Mouse (Mus musculus) spleen, adult 18-20 months (tissue): ENCODE results near the gene Btg1.

ENCODE experiments used
- DNase-seq, 2 experiments: peaks; one replicate each; pipeline ENCODE4 v3.0.0; 2022; ENCODE audit warnings: mixed read lengths in 2 of 2

The Btg1 gene

GRCm38 (mm10) chr10:96632271-96633144, 15.7 kb downstream of the Btg1 start:
- no peak for DNase-seq

- no peak for DNase-seq
Observed at GRCm38 (mm10) chr10:96633145-96633516, 16.3 kb downstream of the Btg1 start.

- DNase-seq: no peak
Observed at GRCm38 (mm10) chr10:96635472-96635871, 18.7 kb downstream of the Btg1 start.

DNA sequence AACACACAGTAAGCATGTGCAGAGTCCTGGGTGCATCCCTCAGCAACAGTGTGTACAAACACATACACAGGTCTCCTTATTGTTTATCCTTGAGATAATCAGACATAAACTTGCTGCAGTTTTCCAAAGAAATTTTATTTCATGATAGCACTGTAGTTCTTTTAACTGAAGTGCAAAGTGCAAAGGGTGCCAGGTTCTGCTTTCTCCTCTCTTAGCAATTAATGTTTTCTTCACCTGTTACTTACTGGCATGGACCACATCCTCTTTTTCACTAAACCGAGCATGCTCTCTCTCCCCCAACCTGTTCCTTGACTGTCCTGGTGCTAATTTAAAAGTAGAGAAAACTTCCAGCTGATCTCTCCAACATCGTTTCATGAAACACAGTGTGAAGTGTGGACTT, 21.7 kb downstream of the Btg1 start:
- no peak for DNase-seq

- no peak for DNase-seq
Observed at GRCm38 (mm10) chr10:96642014-96642413, 25.2 kb downstream of the Btg1 start.

DNA sequence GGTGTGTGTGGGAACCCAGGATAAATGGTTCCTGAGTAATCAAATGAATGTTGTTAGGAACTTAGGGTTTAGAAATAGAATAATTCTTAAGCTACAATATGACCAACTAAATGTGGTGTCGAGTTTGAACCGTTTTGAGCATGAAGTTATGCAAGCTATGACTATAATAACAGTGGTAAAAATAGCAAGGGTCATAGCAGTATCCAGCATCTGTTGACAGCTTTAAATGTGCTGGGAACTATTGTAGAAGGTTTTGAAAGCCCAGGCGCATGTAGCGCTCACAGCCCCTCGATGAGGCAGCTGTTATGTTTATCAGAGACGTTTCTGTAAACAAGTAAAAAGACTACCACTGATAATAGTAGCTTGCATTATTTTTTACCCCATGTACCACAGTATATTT, 25.9 kb downstream of the Btg1 start:
- DNase-seq: no peak

GRCm38 (mm10) chr10:96645183-96645582, 28.4 kb downstream of the Btg1 start:
- no peak for DNase-seq

DNA sequence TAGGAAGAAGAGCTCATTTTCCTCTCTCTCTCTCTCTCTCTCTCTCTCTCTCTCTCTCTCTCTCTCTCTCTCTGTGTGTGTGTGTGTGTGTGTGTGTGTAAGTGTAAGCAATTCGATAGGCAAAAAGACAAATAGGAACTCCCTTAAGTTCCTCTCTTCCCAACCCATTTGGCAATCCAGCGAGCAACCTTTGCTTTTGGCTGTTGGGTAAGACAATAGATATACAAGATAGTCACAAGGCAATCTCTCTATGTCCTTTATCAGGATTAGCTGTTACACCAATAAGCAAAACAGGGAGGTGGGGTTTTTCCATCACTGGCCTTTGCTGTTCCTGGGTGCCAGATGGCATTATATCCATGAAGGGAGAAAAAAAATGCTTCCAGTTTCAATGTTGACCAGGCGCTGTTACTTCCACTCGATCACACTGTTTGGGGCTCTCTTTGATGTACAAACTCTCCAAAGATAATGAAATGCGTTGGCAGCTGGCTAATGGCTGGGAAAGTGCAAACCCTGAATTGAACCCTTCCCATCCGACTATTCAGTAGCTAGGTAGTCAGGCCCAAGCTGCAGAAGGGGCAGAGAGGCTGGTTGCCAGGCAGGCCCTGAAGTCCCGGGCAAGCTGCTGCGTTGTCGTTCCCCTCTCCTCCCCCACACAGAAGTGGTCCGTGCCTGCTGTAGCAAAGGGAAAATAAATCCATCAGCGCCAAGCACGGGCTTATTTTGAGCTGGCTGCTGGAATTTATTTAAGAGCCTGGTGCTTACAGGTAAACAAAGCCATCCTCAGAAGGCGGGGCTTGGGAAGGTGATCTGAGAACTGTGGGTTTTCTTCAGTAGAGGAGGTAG, 29.4 kb downstream of the Btg1 start:
- no peak for DNase-seq

DNA sequence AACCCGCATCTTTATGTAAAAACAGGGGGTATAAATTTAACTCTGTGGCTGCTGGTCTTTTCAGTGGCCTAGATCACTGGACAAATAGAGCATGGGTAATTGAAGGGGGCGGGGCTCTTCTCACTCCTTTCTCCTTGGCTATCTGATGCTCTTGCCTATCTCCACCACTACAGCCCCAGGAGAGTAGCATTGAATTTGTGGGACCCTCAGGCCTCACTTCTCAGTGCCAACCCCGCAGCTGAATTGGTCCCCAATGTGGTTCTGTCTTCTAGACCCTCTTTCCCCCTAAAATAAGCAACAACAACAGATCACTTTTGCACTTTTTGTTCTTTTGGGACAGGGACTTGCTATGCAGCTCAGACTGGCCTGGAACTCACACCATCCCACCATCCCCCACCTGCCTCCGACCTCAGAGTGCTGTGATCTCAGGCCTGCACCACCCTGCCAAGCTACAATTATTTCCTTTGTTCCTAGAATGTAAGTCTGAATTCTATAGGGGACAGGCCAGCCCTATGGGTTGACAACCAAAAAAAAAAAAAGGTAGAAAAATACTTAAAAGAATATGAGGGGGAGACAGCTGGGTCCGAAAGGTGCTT, 30.2 kb downstream of the Btg1 start:
- no peak for DNase-seq

DNA sequence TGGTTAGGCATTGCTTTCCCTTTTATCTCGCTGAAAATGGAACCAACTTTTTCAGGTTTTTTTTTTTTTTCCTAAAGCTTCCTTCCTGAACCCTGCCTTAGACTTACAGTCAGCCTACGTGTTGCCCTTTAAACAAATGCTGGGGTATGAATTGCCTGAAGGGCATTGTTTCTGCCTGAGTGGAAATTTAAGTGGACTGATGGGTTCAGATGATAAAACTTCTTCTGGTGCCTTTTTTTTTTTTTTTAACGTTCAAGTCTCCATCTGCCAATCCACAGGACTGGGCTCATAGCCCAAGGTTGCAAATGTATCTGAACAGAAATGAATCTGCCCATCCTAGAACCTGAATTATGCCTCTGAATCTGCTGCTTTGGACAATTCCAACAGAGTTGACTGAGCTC, 31.4 kb downstream of the Btg1 start:
- DNase-seq: no peak

GRCm38 (mm10) chr10:96649524-96649923, 32.7 kb downstream of the Btg1 start:
- DNase-seq: no peak

DNA sequence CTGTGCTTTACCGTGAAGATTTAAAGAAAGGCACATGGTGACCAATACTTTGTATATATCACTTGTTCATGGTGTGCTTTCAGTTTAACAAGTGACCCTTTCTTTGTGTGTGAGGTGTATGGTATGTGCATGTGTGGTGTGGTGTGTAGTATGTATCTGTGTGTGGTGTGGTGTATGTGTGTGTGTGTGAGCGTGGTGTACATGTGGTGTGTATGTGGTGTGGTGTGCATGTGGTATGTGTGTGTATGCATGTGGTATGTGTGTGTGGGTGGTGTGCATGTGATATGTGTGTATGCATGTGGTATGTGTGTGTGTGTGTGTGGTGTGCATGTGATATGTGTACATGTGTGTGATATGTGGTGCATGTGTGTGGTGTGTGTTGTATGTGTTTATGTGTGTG, 35.6 kb downstream of the Btg1 start:
- DNase-seq: no peak

- no peak for DNase-seq
Observed at GRCm38 (mm10) chr10:96653030-96653429, 36.2 kb downstream of the Btg1 start.

- no peak for DNase-seq
Observed at GRCm38 (mm10) chr10:96654079-96654478, 37.3 kb downstream of the Btg1 start.

DNA sequence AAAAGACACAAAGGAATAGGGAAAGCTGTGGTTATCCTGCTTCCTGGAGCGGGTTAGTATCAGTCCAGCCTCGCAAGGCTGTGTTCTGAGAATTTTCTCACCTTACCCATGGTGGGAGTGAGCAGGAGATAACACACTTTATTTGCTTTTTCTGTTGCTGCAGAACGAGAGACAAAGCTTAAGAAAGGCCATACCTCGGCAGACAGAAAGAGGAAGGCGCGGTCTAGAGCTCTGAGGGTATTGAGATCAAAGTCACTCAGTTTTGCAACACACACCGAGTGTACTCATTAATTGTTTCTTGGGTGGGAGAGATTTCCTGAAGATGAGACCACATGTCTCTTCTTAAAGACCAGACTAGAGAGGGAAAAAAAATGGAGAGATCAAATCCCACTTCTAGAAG, 37.8 kb downstream of the Btg1 start:
- no peak for DNase-seq

GRCm38 (mm10) chr10:96655066-96655465, 38.3 kb downstream of the Btg1 start:
- no peak for DNase-seq

- DNase-seq: no peak
Observed at GRCm38 (mm10) chr10:96656176-96656575, 39.4 kb downstream of the Btg1 start.

GRCm38 (mm10) chr10:96658906-96659305, 42.1 kb downstream of the Btg1 start:
- DNase-seq: no peak

DNA sequence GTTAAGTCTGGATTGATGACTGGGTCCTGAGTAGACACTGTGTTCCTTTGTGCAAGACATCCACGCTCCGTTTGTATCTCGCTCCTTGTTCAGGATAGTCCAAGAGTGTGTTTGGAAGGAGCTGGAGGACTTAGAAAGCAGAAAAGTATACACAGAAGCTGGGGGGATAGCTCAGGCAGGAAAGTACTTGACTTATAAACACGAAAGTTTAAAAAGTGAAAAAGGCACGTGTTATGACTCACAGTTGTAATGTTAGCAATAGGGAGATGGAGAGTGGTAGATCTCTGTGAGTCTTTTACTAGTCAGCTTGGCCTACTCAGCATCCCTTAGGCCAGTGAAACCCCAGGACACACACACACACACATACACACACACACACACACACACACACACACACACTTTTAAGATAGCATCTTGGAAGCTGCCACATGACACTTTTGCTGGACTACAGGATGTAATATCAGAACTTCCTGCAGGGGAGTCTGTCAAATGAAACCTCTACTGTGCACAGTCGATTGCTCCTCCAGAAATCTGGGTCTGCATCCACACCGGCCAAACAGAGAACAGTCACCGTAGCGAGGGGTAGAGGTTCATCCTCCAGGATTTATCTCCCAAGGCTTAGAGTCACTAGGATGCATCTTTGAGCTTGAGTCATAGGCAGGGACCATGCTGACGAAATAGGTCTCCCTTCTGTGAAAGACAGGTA, 43.6 kb downstream of the Btg1 start:
- no peak for DNase-seq

DNA sequence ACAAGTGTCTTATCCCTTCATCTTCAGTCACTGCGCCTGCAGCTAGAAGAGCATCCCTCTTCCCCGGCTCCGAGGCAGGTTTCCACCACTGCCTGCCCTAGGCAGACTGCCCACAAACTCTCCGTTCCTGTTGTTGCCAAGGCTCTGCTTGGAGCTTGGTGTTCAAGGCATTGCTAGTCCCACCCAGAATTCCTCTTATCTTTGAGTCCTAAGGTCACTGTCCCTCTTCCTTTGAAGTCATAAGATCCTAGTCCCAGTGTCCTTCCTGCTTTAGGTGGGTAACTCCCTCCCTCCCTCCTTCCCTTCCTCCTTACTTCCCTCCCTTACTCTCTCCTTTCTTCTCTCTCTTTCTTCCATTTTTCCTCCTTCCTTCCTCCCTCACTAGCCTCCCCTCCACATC, 46.2 kb downstream of the Btg1 start:
- no peak for DNase-seq

- peak; percentile 27 to 31 for DNase-seq
Observed at GRCm38 (mm10) chr10:96663739-96664430, 47.1 kb downstream of the Btg1 start.
